Mouse (Mus musculus): Measurements from ENCODE around the gene Mfrp. TPM values are rescaled to one million over a fixed set of nuclear protein-coding genes. Genes with fewer than 3 reads are reported as not detected.
A peak's percentile ranks its signal among the peaks of the same experiment; 100 is the strongest.
"Not testable (repeated sequence)": the region's sequence is repeated elsewhere in the genome, so short reads cannot be mapped to it uniquely, and the experiment has no call there.

Mfrp gene
- total RNA-seq, 1 experiment from 2014 or later: not detected

DNA sequence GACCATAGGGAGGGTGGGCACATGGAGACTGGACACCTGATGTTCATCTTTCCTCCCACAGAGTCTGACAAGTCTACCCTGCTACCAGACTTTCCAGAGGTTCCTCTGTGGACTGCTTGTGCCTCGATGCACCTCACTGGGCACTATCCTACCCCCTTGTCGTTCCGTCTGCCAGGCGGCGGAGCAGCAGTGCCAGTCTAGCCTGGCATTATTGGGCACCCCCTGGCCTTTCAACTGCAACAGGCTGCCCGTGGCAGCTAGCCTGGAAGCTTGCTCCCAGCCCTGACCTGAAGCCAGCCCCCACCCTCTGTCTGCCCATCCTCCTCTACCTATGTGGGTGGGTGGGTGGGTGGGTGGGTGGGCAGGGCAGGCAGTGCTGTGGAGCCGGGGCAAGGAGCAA, 4.7 kb downstream of the Mfrp start:
- no peak for DNase-seq

DNA sequence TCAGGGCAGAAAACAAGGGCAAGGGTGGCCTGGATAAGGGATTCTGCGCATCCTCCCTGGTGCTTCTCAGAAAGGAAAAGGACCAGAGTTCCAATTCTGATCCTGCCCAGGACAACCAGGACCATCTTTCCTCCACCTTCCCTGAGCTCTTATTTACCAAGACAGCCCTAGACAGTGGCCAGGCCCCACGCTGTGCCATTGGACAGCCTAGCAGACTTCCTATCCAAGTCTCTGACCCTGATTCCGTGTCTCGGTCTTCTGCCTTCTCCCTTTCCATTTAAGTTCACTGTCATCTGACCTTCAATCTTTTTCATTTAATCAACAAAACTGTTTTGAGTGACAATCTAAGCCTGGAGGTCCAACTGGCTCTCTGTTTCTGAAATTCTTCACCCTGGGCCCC, 5.1 kb downstream of the Mfrp start:
- no peak for DNase-seq

DNA sequence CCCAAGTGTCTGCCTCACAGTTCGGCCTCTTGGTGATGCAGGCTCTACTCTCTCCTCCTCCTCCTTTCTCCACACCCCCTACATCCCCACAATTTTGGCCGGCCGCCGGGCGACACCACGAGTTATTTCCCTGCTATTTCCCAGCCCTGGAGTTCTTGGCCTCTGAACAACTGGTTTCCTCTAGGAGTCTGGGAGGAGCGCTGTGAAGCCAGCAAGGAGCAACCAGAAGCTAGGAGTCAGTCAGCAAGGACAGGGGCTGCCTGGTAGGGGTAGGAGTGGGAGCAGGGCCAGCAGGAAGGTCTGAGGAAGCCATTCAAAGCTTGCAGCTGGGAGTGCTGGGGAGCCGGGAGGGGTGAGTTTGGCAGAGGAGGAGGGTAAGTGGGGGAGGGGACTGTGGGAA, 5.6 kb downstream of the Mfrp start, which contains the start of gene C1qtnf5:
Gene C1qtnf5 (plus strand): TSS at position 136 of the 400 bp plus-strand sequence.
- peak; percentile 77 for DNase-seq

DNA sequence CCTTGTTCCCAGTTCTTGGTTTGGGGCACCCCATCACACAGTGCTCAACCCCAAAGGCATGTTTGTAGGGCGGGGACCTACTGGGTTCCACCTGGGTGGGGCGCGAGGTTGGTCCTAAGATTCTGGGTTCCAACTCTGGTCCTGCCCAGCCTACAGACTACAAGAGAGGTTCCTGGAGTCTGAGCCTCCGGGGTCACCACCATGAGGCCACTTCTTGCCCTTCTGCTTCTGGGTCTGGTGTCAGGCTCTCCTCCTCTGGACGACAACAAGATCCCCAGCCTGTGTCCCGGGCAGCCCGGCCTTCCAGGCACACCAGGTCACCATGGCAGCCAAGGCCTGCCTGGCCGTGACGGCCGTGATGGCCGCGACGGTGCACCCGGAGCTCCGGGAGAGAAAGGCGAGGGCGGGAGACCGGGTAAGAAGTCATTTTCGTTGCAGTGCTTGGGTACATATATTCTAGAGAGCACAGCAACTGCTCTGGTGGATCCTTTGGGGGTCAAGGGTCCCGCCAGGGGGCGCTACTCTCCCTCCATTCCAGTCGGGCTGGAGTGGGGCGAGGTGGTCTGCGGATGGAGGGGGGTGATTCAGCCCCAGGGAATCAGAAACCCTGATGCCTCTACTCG, 6.1 kb downstream of the Mfrp start:
- peak; percentile 66 for DNase-seq

DNA sequence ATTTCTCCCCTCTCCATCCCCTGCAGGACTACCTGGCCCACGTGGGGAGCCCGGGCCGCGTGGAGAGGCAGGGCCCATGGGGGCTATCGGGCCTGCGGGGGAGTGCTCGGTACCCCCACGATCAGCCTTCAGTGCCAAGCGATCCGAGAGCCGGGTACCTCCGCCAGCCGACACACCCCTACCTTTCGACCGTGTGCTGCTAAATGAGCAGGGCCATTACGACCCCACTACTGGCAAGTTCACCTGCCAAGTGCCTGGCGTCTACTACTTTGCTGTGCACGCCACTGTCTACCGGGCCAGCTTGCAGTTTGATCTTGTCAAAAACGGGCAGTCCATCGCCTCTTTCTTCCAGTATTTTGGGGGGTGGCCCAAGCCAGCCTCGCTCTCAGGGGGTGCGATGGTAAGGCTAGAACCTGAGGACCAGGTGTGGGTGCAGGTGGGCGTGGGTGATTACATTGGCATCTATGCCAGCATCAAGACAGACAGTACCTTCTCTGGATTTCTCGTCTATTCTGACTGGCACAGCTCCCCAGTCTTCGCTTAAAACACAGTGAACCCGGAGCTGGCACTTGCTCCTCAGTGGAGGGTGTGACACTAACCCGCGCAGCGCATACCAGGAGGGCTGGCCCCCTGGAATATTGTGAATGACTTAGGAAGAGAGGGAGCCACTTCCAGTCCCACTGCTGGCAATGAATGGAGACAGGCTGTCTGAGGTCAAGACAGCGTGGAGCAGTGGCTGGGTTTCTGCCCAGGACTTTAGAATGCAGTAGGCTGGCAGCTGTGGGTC, 6.9 kb downstream of the Mfrp start:
- DNase-seq: no peak

DNA sequence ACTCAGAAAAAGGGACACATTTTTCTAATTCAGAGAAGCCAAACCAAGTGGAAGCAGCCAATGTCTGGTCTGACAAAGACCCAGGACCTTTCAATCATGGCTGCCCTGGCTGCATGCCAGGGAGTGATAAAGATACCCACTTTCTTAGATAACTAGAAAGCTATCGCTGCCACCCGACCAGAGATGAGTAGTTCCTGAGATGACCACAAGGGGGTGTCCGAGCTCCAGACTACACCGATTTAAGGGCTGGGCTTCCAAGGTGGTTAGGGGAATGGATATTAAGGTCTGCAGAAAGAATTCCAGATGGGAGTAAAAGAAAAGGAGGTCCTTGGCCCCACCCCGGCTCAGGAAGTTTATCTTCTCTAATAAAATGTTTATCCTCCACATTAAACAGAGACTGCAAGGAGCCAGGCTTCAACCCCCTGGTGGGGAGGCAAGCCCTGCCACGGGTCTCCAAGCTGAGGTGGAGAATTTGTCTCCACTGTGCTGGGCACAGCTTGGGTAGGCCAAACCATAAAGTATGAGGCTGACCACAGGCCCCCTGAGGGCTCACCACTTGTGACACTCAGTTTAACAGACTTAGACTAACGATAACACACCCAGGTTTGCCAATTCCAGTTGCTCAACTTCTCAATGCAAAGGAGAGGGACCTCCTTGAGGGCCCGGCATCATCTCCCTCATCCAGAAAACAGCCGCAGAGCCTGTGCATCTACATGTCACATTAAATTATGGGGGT, 8.0 kb downstream of the Mfrp start:
- DNase-seq: peak; percentile 73

DNA sequence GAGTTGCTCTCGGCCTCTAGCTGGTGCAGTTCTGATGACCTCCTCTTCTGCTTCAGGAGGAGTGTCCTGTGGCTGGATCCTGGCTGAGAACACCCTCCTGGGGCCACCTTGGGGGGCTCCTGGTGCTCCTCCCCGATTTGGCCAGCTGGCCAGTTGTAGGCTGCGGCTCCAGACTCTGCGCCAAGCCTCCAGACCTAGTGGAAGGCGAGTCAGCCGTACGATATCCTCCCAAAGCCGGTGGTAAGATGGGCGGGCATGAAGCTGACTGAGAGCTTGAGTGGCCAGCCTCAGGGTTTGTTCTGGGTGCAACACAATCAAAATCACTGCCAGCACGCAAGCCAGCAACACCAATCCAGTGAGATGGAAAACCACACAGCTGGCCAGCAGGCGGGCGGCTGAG, 10.4 kb downstream of the Mfrp start:
- DNase-seq: not testable (repeated sequence)

DNA sequence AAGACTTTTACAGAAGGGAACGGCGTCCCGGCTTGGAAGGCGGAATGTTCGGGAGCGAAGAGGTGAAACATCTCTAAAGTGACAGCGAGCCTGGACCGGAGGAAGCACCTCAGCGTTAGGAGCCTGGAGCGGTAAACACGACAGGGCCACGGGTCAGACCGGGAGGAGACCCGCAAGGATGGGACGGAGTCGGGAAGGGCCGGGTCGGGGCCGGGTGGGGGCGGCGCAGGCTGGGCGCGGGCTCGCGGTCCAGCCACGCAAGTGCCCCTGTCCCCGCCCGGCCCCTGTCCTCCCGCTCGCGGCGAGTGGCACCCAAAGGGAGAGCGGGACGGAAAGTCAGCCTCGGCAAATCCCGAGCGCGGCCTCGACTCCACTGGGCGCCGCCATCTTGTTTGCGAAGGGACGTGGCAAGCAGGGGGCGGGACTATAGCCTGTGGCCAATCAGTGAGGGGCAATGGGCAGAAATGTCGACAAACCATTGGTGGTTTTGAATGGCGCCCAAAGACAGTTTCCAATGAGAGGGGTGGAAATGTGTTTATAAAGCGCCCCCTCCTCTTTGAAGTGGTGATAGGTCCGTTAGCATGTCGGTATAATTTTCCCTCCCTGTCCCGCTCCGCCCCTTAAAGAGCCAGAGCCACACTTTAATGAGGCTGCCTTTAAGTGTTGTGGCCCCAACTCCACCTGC, 11.7 kb downstream of the Mfrp start, which contains the start of the genes Gm49380 and Rnf26:
Gene Gm49380 (minus strand): TSS at position 396 of the 685 bp plus-strand sequence.
Gene Rnf26 (minus strand): TSS at position 413 of the 685 bp plus-strand sequence.
- DNase-seq: peak; percentile 93

DNA sequence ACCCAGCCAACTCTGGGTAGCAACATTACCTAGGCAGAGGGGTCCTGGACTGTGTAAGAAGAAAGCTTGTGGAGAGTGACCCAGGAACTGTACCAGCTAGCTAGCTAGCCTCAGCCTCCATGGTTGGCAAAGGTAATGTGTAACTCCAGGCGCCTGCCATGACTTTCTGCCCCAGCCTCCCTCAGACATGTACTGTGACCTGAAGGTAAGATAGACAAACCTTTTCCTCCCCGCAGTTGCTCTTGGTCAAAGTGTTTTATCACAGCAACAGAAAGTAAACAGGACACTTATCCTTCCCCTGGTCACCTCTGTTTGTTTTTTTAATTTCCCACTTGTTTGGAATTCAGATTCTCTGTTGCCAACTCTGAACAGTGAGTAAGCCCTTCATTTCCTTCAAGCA, 12.9 kb downstream of the Mfrp start:
- DNase-seq: no peak

DNA sequence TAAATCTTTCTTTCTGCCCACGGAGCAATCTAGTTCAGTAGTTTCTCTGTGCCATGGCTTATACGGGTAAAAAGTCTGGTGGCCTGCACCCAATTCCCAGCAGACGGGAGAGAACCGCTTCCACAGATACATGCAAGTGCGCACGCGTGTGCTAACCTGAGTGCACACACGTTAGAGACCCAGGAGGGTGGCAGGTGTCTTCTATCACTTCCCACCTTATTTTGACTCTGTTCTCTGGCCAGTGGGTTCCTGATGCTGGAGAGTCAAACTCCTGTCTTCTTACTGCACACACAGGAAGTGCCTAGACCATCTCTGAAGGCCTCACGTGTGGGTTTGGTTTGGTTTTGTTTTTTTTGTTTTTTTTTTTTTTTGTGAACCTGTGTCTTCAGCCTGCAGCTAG, 14.1 kb downstream of the Mfrp start:
- DNase-seq: no peak

DNA sequence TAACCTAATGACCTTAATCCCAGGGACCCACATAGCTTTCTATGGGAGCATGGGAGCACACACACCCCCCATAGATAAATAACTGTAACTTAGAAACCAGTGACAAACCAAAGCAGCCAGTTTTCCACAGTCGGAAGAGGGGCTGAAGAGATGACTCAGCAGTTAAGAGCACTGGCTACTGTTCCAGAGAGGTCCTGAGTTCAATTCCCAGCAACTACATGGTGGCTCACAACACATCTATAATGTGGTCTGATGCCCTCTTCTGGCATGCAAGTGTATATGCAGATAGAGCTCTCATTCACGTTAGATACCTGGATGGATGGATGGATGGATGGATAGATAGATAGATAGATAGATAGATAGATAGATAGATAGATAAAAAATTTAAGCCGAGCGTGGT, 14.7 kb downstream of the Mfrp start:
- DNase-seq: no peak

DNA sequence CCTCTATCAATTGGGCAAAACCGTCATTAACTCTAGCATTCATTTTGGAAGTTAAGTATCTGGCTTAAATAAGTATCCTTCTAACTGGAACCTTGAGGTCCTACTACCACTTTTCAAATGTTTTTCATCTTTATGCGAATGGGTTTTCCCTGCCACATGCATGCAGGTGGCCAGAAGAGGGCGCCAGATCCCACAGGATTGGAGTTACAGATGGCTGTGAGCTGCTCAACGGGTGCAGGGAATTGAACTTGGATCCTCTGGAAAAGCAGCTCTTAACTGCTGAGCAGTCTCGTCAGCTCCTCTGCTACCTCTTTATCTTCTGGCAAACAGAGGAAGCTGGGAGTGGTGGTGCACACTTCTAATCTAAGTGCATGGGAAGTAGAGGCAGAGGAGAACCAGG, 17.5 kb downstream of the Mfrp start:
- peak; percentile 66 for DNase-seq

DNA sequence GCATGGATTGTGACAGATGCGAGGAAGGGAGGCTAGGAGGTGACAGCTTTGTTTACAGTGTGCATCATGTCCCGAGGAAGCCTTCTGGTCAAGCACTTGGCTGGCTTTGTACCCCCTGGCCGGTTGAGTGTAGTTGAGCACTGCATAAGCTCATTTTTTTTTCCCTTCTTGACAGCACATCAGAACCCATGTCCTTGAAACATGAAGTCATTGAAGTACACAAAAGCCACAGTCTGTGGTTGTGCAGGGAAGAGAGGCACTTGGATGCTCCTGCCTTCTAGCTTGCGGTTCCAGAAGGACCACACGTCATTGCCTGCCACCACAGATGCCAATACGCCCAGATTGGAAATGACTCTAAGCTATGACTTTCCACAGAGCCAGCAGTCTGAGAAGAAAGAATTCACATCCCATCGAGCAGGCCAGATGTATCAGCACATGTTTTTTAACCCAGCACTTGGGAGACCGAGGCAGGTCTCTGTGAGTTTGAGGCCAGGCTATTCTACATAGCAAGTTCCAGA, 18.5 kb downstream of the Mfrp start:
- DNase-seq: no peak

DNA sequence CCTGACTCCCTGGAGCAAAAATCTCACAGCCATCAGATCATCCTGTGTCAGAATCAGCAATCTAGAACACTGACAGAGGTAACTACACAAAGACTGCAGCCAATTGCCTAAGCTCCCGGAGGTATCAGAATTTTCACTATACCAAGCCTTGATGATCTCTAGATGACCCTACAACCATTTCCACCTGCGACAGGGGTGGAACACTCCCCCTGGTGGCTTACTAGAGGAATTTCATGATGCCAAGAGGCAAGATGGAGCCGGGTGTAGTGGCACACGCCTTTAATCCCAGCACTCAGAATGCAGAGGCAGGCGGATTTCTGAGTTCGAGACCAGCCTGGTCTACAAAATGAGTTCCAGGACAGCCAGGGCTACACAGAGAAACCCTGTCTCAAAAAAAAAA, 22.8 kb downstream of the Mfrp start:
- no peak for DNase-seq

DNA sequence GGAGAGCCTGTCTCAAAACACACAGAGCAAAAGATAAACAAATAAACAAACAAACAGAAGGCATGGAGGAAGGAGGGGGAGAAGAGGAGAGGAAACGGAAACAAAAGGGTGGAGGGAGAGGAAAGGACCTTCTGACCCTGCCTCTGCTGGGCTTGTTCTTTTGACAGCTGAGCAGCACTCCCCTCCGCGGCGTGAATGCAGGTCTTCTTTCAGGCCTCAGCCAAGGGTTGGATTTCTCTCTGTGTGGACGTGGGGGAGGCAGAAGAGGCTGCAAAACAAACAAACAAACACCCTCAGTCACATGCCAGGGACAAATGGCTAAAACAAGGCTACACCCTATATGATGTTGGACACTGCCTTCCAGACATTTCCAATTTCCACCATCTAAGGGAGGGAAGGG, 23.5 kb downstream of the Mfrp start:
- DNase-seq: no peak

DNA sequence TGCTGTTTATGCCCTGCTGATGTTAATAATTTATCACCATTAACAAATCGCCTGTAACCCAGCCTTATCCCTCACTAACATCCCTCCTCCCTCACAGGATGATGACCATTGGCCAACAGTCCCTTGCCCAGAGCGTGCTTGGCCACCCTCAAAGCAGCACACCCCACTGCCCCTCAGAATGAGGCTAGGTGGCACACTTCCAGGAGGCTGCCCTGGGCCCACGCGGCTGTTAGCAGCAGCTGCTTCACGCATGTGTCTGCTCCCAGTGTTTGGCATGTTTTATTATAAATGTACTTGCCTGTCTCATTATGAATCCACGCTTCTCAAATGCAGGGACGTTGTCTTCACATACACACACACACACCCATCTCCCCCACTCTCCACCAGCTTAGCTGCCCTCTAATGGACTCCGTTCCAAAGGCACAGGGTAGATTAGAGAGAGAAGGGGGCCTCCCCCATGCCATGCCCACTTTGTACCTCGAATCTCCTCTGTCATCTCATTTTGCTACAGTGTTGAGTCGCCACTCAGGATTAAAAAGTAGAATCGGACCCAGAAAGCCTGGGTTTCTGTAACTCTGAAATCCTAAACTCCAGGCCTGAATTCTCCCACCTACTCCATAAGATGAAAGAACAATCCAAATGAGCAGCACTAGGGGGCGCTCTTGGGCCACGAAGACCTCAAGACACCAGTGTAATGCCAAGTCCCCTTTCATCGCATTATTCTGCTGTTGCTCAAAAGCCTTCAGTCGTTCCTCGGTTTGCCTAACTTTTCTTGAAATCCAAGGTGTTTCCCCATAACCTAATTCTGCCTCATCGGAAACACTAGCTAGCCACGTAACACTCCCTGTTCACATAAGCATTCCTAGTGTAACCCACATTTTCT, 24.3 kb downstream of the Mfrp start:
- peak; percentile 83 for DNase-seq

DNA sequence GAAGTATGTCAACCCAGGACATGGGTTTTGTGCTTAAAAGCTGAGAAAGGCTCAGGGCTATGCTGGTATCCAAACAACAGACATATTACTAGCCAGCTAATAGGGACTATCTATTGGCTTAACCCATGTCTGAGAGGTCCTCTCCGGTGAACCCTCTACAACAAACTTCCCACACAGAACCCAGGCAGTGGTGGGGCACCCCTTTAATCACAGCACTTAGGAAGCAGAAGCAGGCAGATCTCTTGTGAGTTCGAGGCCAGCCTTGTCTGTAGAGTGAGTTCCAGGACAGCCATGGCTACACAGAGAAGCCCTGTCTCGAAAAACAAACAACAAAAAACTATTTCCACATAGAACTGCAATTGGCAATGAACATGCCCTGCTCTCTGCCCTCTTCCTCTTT, 25.2 kb downstream of the Mfrp start:
- DNase-seq: no peak

DNA sequence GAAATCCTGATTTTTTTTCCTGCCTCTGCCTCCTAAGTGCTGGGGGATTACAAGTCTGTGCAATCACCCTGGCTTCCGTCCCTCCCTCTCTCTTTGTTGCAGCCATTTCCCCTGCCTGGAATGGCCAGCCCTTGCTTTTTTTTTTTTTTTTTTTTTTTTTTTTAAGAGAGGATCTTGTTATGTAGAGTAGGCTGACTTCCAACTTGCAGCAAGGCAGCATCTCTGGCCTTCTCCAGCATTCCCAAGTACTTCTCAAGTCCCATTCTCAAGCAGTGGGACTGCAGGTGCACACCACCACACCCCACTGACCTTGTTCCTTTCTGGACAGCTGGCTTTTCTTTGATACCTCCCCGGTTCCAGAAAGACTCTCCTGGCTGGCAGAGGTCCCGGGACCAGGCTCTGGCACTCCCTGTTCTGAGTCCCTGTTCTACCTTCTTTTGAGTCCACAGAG, 25.8 kb downstream of the Mfrp start:
- no peak for DNase-seq

DNA sequence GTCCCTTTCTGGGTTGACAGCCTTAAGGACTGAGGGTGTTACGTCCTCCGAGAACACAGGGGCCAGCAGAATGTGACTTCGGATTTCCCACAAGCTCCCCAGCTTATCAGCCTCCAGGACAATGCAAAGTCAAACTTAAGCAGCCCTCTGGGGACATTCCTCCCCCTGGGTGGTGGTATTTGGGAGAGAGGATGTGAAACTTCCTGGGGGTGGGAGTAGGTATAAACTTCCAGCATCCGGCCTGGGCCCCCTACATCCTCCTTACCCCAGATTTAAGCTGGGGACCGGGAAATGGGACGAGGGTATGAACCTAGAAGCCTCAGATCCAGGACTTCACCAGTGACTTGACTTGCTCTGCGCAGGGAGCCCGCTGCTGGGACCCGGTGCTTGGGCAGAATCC, 28.1 kb downstream of the Mfrp start:
- no peak for DNase-seq

DNA sequence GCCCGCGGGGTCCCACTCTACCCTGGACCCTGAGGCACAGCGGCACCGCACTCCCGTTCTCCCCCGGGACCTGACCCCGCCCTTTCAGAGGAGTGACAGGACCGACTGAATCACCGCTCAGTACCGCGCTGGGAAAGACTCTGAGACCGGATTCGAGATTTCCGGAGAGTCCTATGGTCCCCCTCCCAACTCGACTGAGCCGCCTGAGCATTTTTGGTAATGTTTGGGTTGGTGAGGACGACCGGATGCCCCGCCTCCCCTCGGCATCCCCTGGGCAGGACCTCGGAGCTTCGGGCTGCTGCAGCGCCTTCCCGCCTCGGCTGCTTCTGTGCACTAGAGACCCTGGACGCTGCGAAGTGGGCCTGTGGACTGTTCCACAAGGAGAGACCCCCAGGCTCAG, 28.5 kb downstream of the Mfrp start:
- DNase-seq: peak; percentile 75
